Mouse (Mus musculus) embryonic facial prominence, embryonic 11.5 days (tissue): ENCODE data around the gene Gm2663. TPM values are rescaled to one million over a fixed set of nuclear protein-coding genes. Genes with fewer than 3 reads are reported as not detected.
"Not testable (repeated sequence)": the region's sequence is repeated elsewhere in the genome, so short reads cannot be mapped to it uniquely, and the experiment has no call there.

Experiments
- ATAC-seq: fragments of 200-750 bp; cut with Nextera tagmentation; replicated peaks from 2 replicates; pipeline ENCODE4 v1.8.0; 2017; ENCODE audit warnings: low read depth; ENCODE audit not compliant: insufficient number of reproducible peaks, low FRiP score, low TSS enrichment
- DNase-seq: peaks from one replicate; pipeline ENCODE4 v3.0.0-alpha.2; 2015; ENCODE audit warnings: low spot score
- H3K27ac ChIP-seq: fragments of 300-500 bp; sonication (generic); replicated peaks from 2 replicates; pipeline ENCODE4 v1.5.1; 2014; ENCODE audit warnings: mild to moderate bottlenecking, low read depth, low read length, control low read depth
- H3K27me3 ChIP-seq: fragments of 300-500 bp; sonication (generic); 2 replicates; pipeline ENCODE4 v1.6.1; 2014; ENCODE audit warnings: mild to moderate bottlenecking, low read length, moderate library complexity, mixed read lengths; ENCODE audit not compliant: control insufficient read depth, insufficient read depth
- H3K36me3 ChIP-seq: fragments of 300-500 bp; sonication (generic); replicated peaks from 2 replicates; pipeline ENCODE4 v1.6.1; 2014; ENCODE audit warnings: low read depth, mild to moderate bottlenecking, low read length, moderate library complexity, mixed read lengths; ENCODE audit not compliant: control insufficient read depth, insufficient read depth
- H3K4me1 ChIP-seq: fragments of 300-500 bp; sonication (generic); 2 replicates; pipeline ENCODE4 v1.6.1; 2014; ENCODE audit warnings: low read length, mixed read lengths; ENCODE audit not compliant: control insufficient read depth, insufficient read depth
- H3K4me2 ChIP-seq: fragments of 300-500 bp; sonication (generic); 2 replicates; pipeline ENCODE4 v1.6.1; 2014; ENCODE audit warnings: low read depth, mild to moderate bottlenecking, control low read depth, low read length, moderate library complexity
- H3K4me3 ChIP-seq: fragments of 300-500 bp; sonication (generic); 2 replicates; pipeline ENCODE4 v1.5.1; 2014; ENCODE audit warnings: low read depth, low read length, control low read depth
- H3K9ac ChIP-seq: fragments of 300-500 bp; sonication (generic); replicated peaks from 2 replicates; pipeline ENCODE4 v1.6.1; 2014; ENCODE audit warnings: mild to moderate bottlenecking, control low read depth, low read length
- H3K9me3 ChIP-seq: fragments of 300-500 bp; sonication (generic); replicated peaks from 2 replicates; pipeline ENCODE4 v1.6.1; 2016; ENCODE audit warnings: mild to moderate bottlenecking, low read length, inconsistent platforms, mixed read lengths; ENCODE audit not compliant: control insufficient read depth
- WGBS: fragments of 180-500 bp; shearing (Covaris S2); extraction: QIAGEN DNeasy Blood & Tissue Kit; methylation state at CpG from one replicate; pipeline ENCODE4 v1.1.7; 2014; 5-methylcytosine and 5-hydroxymethylcytosine counted together
- polyA plus RNA-seq: library from polyadenylated mRNA; unstranded; fragments of >200 nt; fragmentation: Nextera tagmentation; extraction: Ambion mirVana; gene quantifications from 2 replicates; pipeline ENCODE4 v1.2.1, GENCODE M21; 2014

The Gm2663 gene
- polyA plus RNA-seq: not detected in 2 replicates

GRCm38 (mm10) chr6:40999379-40999778 is at the start of gene Gm2663:
Gene Gm2663 (minus strand): TSS chr6:40999479.
- not testable (repeated sequence) for H3K4me2 ChIP-seq, H3K9ac ChIP-seq, H3K4me1 ChIP-seq, H3K36me3 ChIP-seq, H3K9me3 ChIP-seq, H3K4me3 ChIP-seq, DNase-seq, H3K27me3 ChIP-seq, H3K27ac ChIP-seq, ATAC-seq

GRCm38 (mm10) chr6:41048602-41049001 is 49.3 kb upstream of the Gm2663 start:
- no peaks in the 10 kb centered on the region for H3K27me3 ChIP-seq
- no peak overlapping the region for H3K4me2 ChIP-seq
- H3K9ac ChIP-seq: no peak overlapping the region
- no peak overlapping the region for H3K4me3 ChIP-seq
- no peaks in the 10 kb centered on the region for H3K4me1 ChIP-seq
- no peaks in the 10 kb centered on the region for H3K9me3 ChIP-seq
- no peak for DNase-seq
- no peak for ATAC-seq
- WGBS: 47% methylated on average over 1 of the region's 1 CpGs
- H3K36me3 ChIP-seq: no peaks in the 10 kb centered on the region
- no peak overlapping the region for H3K27ac ChIP-seq

- no peaks in the 10 kb centered on the region for H3K36me3 ChIP-seq
- no peaks in the 10 kb centered on the region for H3K27me3 ChIP-seq
- 93% methylated on average over 1 of the region's 1 CpGs for WGBS
- ATAC-seq (no peak), DNase-seq (no peak)
- no peak overlapping the region for H3K27ac ChIP-seq
- H3K9me3 ChIP-seq: no peaks in the 10 kb centered on the region
- H3K4me1 ChIP-seq: no peaks in the 10 kb centered on the region
- H3K4me2 ChIP-seq: no peak overlapping the region
- no peak overlapping the region for H3K9ac ChIP-seq
- H3K4me3 ChIP-seq: no peak overlapping the region
Measured at GRCm38 (mm10) chr6:41047961-41048360, 48.7 kb upstream of the Gm2663 start.

- no peak overlapping the region for H3K4me3 ChIP-seq
- DNase-seq (no peak), ATAC-seq (no peak)
- H3K9me3 ChIP-seq: no peaks in the 10 kb centered on the region
- H3K27ac ChIP-seq: no peak overlapping the region
- no peaks in the 10 kb centered on the region for H3K36me3 ChIP-seq
- no peaks in the 10 kb centered on the region for H3K4me1 ChIP-seq
- 95% methylated on average over 1 of the region's 1 CpGs for WGBS
- no peak overlapping the region for H3K4me2 ChIP-seq
- H3K9ac ChIP-seq: no peak overlapping the region
- no peaks in the 10 kb centered on the region for H3K27me3 ChIP-seq
Measured at GRCm38 (mm10) chr6:41047202-41047601, 47.9 kb upstream of the Gm2663 start.

GRCm38 (mm10) chr6:41046553-41046952 is 47.3 kb upstream of the Gm2663 start:
- WGBS: 60% methylated on average over 2 of the region's 2 CpGs
- ATAC-seq (no peak), DNase-seq (no peak)
- Histone ChIP-seq H3K9ac (no peak overlapping the region), H3K36me3 (no peaks in the 10 kb centered on the region), H3K27me3 (no peaks in the 10 kb centered on the region), H3K4me2 (no peak overlapping the region), H3K9me3 (no peaks in the 10 kb centered on the region), H3K4me1 (no peaks in the 10 kb centered on the region), H3K27ac (no peak overlapping the region), H3K4me3 (no peak overlapping the region)

GRCm38 (mm10) chr6:41044753-41045152 is 45.5 kb upstream of the Gm2663 start:
- ATAC-seq (no peak), DNase-seq (no peak)
- H3K27me3 ChIP-seq: no peaks in the 10 kb centered on the region
- 90% methylated on average over 1 of the region's 1 CpGs for WGBS
- H3K4me3 ChIP-seq: no peak overlapping the region
- H3K36me3 ChIP-seq: no peaks in the 10 kb centered on the region
- no peak overlapping the region for H3K27ac ChIP-seq
- H3K9me3 ChIP-seq: no peaks in the 10 kb centered on the region
- H3K4me1 ChIP-seq: no peaks in the 10 kb centered on the region
- no peak overlapping the region for H3K4me2 ChIP-seq
- H3K9ac ChIP-seq: no peak overlapping the region

- WGBS: 84% methylated on average over 1 of the region's 1 CpGs
- Histone ChIP-seq H3K4me3 (no peak overlapping the region), H3K36me3 (no peaks in the 10 kb centered on the region), H3K27me3 (no peaks in the 10 kb centered on the region), H3K9me3 (no peaks in the 10 kb centered on the region), H3K4me1 (no peaks in the 10 kb centered on the region), H3K27ac (no peak overlapping the region), H3K9ac (no peak overlapping the region), H3K4me2 (no peak overlapping the region)
- no peak for DNase-seq
- no peak for ATAC-seq
Measured at GRCm38 (mm10) chr6:41044314-41044713, 45.0 kb upstream of the Gm2663 start.

GRCm38 (mm10) chr6:41035409-41035808 is 36.1 kb upstream of the Gm2663 start, which contains the start of gene 2210010C04Rik:
Gene 2210010C04Rik (minus strand): TSS chr6:41035509.
- Histone ChIP-seq H3K4me2 (no peak within 1 kb of the TSS), H3K9ac (no peak within 1 kb of the TSS), H3K27ac (no peak within 1 kb of the TSS), H3K4me1 (no peaks in the 10 kb centered on the region), H3K4me3 (no peak within 1 kb of the TSS), H3K27me3 (no peaks in the 10 kb centered on the region), H3K9me3 (no peaks in the 10 kb centered on the region), H3K36me3 (no peaks in the 10 kb centered on the region)
- DNase-seq (no peak), ATAC-seq (no peak)
